Mouse (Mus musculus): ENCODE measurements around the gene Pum1. TPM values are rescaled to one million over a fixed set of nuclear protein-coding genes. Genes with fewer than 3 reads are reported as not detected.

The Pum1 gene
- polyA plus RNA-seq, 1 experiment: 28.2 TPM

- TF ChIP-seq REST (IDR thresholded peaks at IDR 0.05; ENCODE audit: insufficient read depth, insufficient read length) (no peak), MAX (IDR thresholded peaks at IDR 0.05; ENCODE audit: low read depth) (no peak), TCF12 (IDR thresholded peaks at IDR 0.05; ENCODE audit: insufficient read depth, poor library complexity, severe bottlenecking) (no peak), TCF3 (IDR thresholded peaks at IDR 0.05; ENCODE audit: insufficient read length, low read depth) (no peak), MYOG (IDR thresholded peaks at IDR 0.05; ENCODE audit: control insufficient read depth in 1 of 3, insufficient read depth in 1 of 3, insufficient read length in 2 of 3, low read depth in 2 of 3) (no peak), USF1 (IDR thresholded peaks at IDR 0.05; ENCODE audit: low read depth) (no peak), E2F4 (IDR thresholded peaks at IDR 0.05; ENCODE audit: insufficient read depth) (no peak), POLR2A (IDR thresholded peaks at IDR 0.05; ENCODE audit: insufficient read length, low read depth) (no peak), SRF (IDR thresholded peaks at IDR 0.05; ENCODE audit: control insufficient read depth, insufficient read length, low read depth) (no peak), MYOD1 (IDR thresholded peaks at IDR 0.05; ENCODE audit: control insufficient read depth in 1 of 3, insufficient read length in 2 of 3, low read depth in 2 of 3) (no peak), POLR2AphosphoS2 (IDR thresholded peaks at IDR 0.05; ENCODE audit: insufficient read length, low read depth) (no peak), CEBPB (IDR thresholded peaks at IDR 0.05; ENCODE audit: insufficient read depth, poor library complexity, severe bottlenecking) (no peak)
- no peaks in the 10 kb centered on the region for H3K27me3 ChIP-seq (ENCODE audit: control insufficient read depth, insufficient read depth, insufficient read length)
- no peak overlapping the region for H3K4me2 ChIP-seq (ENCODE audit: low read depth)
- H3K36me3 ChIP-seq (ENCODE audit: control insufficient read depth, insufficient read depth): peaks cover 44% of the 10 kb centered on the region
- H3K4me3 ChIP-seq: no peak overlapping the region
- no peak overlapping the region for H3ac ChIP-seq (ENCODE audit: control insufficient read depth, insufficient read length)
- peaks cover 67% of the 10 kb centered on the region for H3K79me2 ChIP-seq (ENCODE audit: control insufficient read depth, insufficient read depth)
Observed at GRCm38 (mm10) chr4:130744058-130744457, 80.9 kb downstream of the Pum1 start.

DNA sequence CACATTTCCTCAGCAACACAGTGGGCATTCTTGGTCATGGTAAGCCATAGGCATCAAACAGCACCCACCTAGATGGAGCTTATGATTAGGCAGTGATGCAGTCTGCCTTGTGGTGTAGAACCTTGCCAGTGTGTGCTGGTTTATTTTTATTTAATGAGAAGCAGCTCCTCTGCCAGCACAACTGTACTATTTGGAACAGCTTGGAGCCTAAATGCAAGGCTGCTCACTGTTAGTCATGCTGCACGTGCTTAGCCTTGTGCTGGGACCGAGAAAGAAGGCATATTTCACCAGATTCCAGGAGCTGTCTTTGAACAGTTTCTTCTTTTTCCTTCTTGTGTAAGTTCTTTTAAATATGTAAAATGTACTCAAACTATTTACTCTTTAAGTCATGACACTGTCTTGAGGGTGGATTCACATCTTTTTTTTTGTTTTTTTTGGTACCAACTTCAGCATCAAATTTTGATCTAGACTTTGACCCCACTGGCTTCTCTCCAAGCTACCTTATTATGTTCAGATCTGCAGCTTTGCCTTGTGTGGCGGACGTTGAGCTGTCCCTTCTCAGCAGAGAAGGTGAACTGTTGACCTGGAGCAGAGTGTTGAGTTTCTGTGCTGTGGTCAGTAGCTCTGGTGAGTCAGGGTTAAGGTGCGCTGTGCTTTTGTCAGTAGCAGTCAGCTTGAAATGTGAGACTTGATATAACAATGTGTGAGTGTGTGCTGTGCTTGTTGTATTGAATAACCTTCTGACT is 82.6 kb downstream of the Pum1 start:
- H3ac ChIP-seq (ENCODE audit: control insufficient read depth, insufficient read length): no peak overlapping the region
- peak overlapping the region; percentile 48 for H3K4me2 ChIP-seq (ENCODE audit: low read depth)
- H3K27me3 ChIP-seq (ENCODE audit: control insufficient read depth, insufficient read depth, insufficient read length): no peaks in the 10 kb centered on the region
- no peak overlapping the region for H3K4me3 ChIP-seq
- peaks cover 61% of the 10 kb centered on the region for H3K36me3 ChIP-seq (ENCODE audit: control insufficient read depth, insufficient read depth)
- TF ChIP-seq MYOG (IDR thresholded peaks at IDR 0.05; ENCODE audit: control insufficient read depth in 1 of 3, insufficient read depth in 1 of 3, insufficient read length in 2 of 3, low read depth in 2 of 3): peak in 1 of 3 experiments; percentile 7
- peak; percentile 25 for TF ChIP-seq MAX (IDR thresholded peaks at IDR 0.05; ENCODE audit: low read depth)
- TF ChIP-seq E2F4 (IDR thresholded peaks at IDR 0.05; ENCODE audit: insufficient read depth): no peak
- no peak for TF ChIP-seq CEBPB (IDR thresholded peaks at IDR 0.05; ENCODE audit: insufficient read depth, poor library complexity, severe bottlenecking)
- TF ChIP-seq TCF3 (IDR thresholded peaks at IDR 0.05; ENCODE audit: insufficient read length, low read depth): no peak
- no peak for TF ChIP-seq POLR2AphosphoS2 (IDR thresholded peaks at IDR 0.05; ENCODE audit: insufficient read length, low read depth)
- no peak for TF ChIP-seq TCF12 (IDR thresholded peaks at IDR 0.05; ENCODE audit: insufficient read depth, poor library complexity, severe bottlenecking)
- TF ChIP-seq REST (IDR thresholded peaks at IDR 0.05; ENCODE audit: insufficient read depth, insufficient read length): no peak
- no peak for TF ChIP-seq MYOD1 (IDR thresholded peaks at IDR 0.05; ENCODE audit: control insufficient read depth in 1 of 3, insufficient read length in 2 of 3, low read depth in 2 of 3)
- TF ChIP-seq POLR2A (IDR thresholded peaks at IDR 0.05; ENCODE audit: insufficient read length, low read depth): no peak
- TF ChIP-seq USF1 (IDR thresholded peaks at IDR 0.05; ENCODE audit: low read depth): no peak
- TF ChIP-seq SRF (IDR thresholded peaks at IDR 0.05; ENCODE audit: control insufficient read depth, insufficient read length, low read depth): no peak
- H3K79me2 ChIP-seq (ENCODE audit: control insufficient read depth, insufficient read depth): peaks cover 66% of the 10 kb centered on the region

GRCm38 (mm10) chr4:130749566-130749965 is 86.4 kb downstream of the Pum1 start:
- no peak for TF ChIP-seq REST (IDR thresholded peaks at IDR 0.05; ENCODE audit: insufficient read depth, insufficient read length)
- peaks cover 79% of the 10 kb centered on the region for H3K36me3 ChIP-seq (ENCODE audit: control insufficient read depth, insufficient read depth)
- no peak overlapping the region for H3ac ChIP-seq (ENCODE audit: control insufficient read depth, insufficient read length)
- H3K4me3 ChIP-seq: no peak overlapping the region
- H3K4me2 ChIP-seq (ENCODE audit: low read depth): no peak overlapping the region
- peaks cover 47% of the 10 kb centered on the region for H3K79me2 ChIP-seq (ENCODE audit: control insufficient read depth, insufficient read depth)
- no peaks in the 10 kb centered on the region for H3K27me3 ChIP-seq (ENCODE audit: control insufficient read depth, insufficient read depth, insufficient read length)

DNA sequence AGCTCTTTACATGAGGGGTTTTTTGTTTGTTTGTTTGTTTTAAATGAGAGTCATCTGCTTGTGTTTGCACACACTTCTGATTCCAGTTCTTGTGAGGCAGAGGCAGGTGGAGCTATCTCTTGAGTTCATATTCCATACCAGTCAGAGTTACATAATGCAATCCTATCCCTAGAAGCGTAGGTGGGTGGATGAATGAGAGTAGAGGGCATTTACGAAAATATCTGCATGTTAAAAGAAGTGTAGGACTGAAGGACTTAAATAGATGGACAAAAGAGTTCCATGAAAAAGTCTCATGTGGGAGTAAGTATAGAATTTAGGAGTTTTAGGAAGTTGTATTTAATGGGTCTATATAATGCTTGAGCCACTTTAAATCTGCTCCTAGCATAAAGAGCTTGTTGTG is 88.8 kb downstream of the Pum1 start:
- H3K79me2 ChIP-seq (ENCODE audit: control insufficient read depth, insufficient read depth): peaks cover 47% of the 10 kb centered on the region
- peaks cover 89% of the 10 kb centered on the region for H3K36me3 ChIP-seq (ENCODE audit: control insufficient read depth, insufficient read depth)
- H3K4me3 ChIP-seq: no peak overlapping the region
- no peak for TF ChIP-seq CEBPB (IDR thresholded peaks at IDR 0.05; ENCODE audit: insufficient read depth, poor library complexity, severe bottlenecking)
- no peak overlapping the region for H3ac ChIP-seq (ENCODE audit: control insufficient read depth, insufficient read length)
- no peak overlapping the region for H3K4me2 ChIP-seq (ENCODE audit: low read depth)
- no peaks in the 10 kb centered on the region for H3K27me3 ChIP-seq (ENCODE audit: control insufficient read depth, insufficient read depth, insufficient read length)

- peaks cover 88% of the 10 kb centered on the region for H3K36me3 ChIP-seq (ENCODE audit: control insufficient read depth, insufficient read depth)
- peaks cover 49% of the 10 kb centered on the region for H3K79me2 ChIP-seq (ENCODE audit: control insufficient read depth, insufficient read depth)
- no peak overlapping the region for H3ac ChIP-seq (ENCODE audit: control insufficient read depth, insufficient read length)
- H3K4me2 ChIP-seq (ENCODE audit: low read depth): no peak overlapping the region
- TF ChIP-seq MYOD1 (IDR thresholded peaks at IDR 0.05; ENCODE audit: control insufficient read depth in 1 of 3, insufficient read length in 2 of 3, low read depth in 2 of 3): peak in 1 of 3 experiments; percentile 27
- no peak for TF ChIP-seq E2F4 (IDR thresholded peaks at IDR 0.05; ENCODE audit: insufficient read depth)
- no peaks in the 10 kb centered on the region for H3K27me3 ChIP-seq (ENCODE audit: control insufficient read depth, insufficient read depth, insufficient read length)
- no peak overlapping the region for H3K4me3 ChIP-seq
Observed at GRCm38 (mm10) chr4:130752591-130752990, 89.5 kb downstream of the Pum1 start.
